Mouse (Mus musculus) thymus, adult 2 months (tissue): Measurements from ENCODE around the gene Slc35b2. TPM values are rescaled to one million over a fixed set of nuclear protein-coding genes. Genes with fewer than 3 reads are reported as not detected.

Experiments used
- DNase-seq: peaks from one replicate; pipeline ENCODE4 v3.0.0; 2021
- H3K27ac ChIP-seq: fragments of 200-500 bp; 2 replicates; pipeline ENCODE4 v1.5.1; 2012; ENCODE audit warnings: low read length, control low read depth; ENCODE audit not compliant: control insufficient read depth, insufficient read depth
- H3K27me3 ChIP-seq: fragments of 200-500 bp; 2 replicates; pipeline ENCODE4 v1.6.1; 2012; ENCODE audit warnings: mild to moderate bottlenecking, low read length, moderate library complexity, mixed read lengths; ENCODE audit not compliant: control insufficient read depth, insufficient read depth
- H3K36me3 ChIP-seq: fragments of 200-500 bp; 2 replicates; pipeline ENCODE4 v1.6.1; 2012; ENCODE audit warnings: mild to moderate bottlenecking, low read length, moderate library complexity; ENCODE audit not compliant: control insufficient read depth, insufficient read depth
- H3K4me1 ChIP-seq: fragments of 200-500 bp; replicated peaks from 2 replicates; pipeline ENCODE4 v1.6.1; 2012; ENCODE audit warnings: low read length; ENCODE audit not compliant: control insufficient read depth, insufficient read depth
- H3K4me3 ChIP-seq: fragments of 200-500 bp; 2 replicates; pipeline ENCODE4 v1.5.1; 2012; ENCODE audit warnings: mild to moderate bottlenecking, low read length, control low read depth, moderate library complexity; ENCODE audit not compliant: control insufficient read depth, insufficient read depth
- CTCF ChIP-seq: fragments of 200-500 bp; IDR thresholded peaks from 2 replicates; pipeline ENCODE4 v1.5.1; 2012; ENCODE audit warnings: mild to moderate bottlenecking, control low read depth, low read length, moderate library complexity, borderline replicate concordance; ENCODE audit not compliant: control insufficient read depth, poor library complexity, insufficient read depth; ENCODE audit errors: extremely low read depth
- POLR2A ChIP-seq: fragments of 200-500 bp; IDR thresholded peaks from 2 replicates; pipeline ENCODE4 v1.6.1; 2012; ENCODE audit warnings: mild to moderate bottlenecking, low read length, control low read depth, moderate library complexity; ENCODE audit not compliant: control insufficient read depth, poor library complexity, insufficient read depth; ENCODE audit errors: extremely low read depth
- WGBS: fragments of 180-500 bp; shearing (Covaris S2); methylation state at CpG from one replicate; pipeline ENCODE4 v1.1.7; 2018; 5-methylcytosine and 5-hydroxymethylcytosine counted together
- polyA plus RNA-seq: library from polyadenylated mRNA; depleted of rRNA; stranded (reverse); fragments of >200 nt; gene quantifications from 2 replicates; pipeline ENCODE4 v1.2.3, GENCODE M21; 2012; rRNA removed

Slc35b2 gene
- polyA plus RNA-seq, 1 experiment, result 137 TPM

GRCm38 (mm10) chr17:45616679-45617078, 53.0 kb downstream of the Slc35b2 start:
- no peak overlapping the region for H3K4me3 ChIP-seq
- no peaks in the 10 kb centered on the region for H3K27me3 ChIP-seq
- H3K36me3 ChIP-seq, result no peaks in the 10 kb centered on the region
- WGBS, result 93% methylated on average over 3 of the region's 3 CpGs
- peaks cover 21% of the 10 kb centered on the region for H3K4me1 ChIP-seq
- DNase-seq, result no peak
- no peak for TF ChIP-seq CTCF
- TF ChIP-seq POLR2A, result no peak
- no peak overlapping the region for H3K27ac ChIP-seq

Other genes starting within 250 kb of the Slc35b2 start
- 14.3 and 17.4 TPM in 2 replicates for gene Cdc5l, start 130.1 kb upstream of the Slc35b2 start, polyA plus RNA-seq
- gene Spats1, start 88.5 kb upstream of the Slc35b2 start, polyA plus RNA-seq, result 0.06 and 0.30 TPM in 2 replicates
- 70.9 and 78.7 TPM in 2 replicates for gene Aars2, start 57.0 kb upstream of the Slc35b2 start, polyA plus RNA-seq
- gene Tcte1, start 40.4 kb upstream of the Slc35b2 start, polyA plus RNA-seq, result 0.87 and 1.2 TPM in 2 replicates
- 44.6 and 65.5 TPM in 2 replicates for gene Tmem151b, start 14.2 kb upstream of the Slc35b2 start, polyA plus RNA-seq
- 64.5 and 77.4 TPM in 2 replicates for gene Nfkbie, start 8.2 kb upstream of the Slc35b2 start, polyA plus RNA-seq
- 455 and 506 TPM in 2 replicates for gene Hsp90ab1, start 9.4 kb downstream of the Slc35b2 start, polyA plus RNA-seq
- 358 and 385 TPM in 2 replicates for gene Slc29a1, start 35.7 kb downstream of the Slc35b2 start, polyA plus RNA-seq
- gene Mymx, start 38.2 kb downstream of the Slc35b2 start, polyA plus RNA-seq, result 0.61 and 1.3 TPM in 2 replicates
- gene Capn11, start 95.5 kb downstream of the Slc35b2 start, polyA plus RNA-seq, result 0.09 and 0.11 TPM in 2 replicates
- gene Mrpl14, start 122.4 kb downstream of the Slc35b2 start, polyA plus RNA-seq, result 164 and 173 TPM in 2 replicates
- gene Tmem63b, start 123.0 kb downstream of the Slc35b2 start, polyA plus RNA-seq, result 119 TPM in 2 replicates
- gene 1600014C23Rik, start 170.0 kb downstream of the Slc35b2 start, polyA plus RNA-seq, result not detected in 2 replicates